Mouse (Mus musculus): ENCODE data around the gene Ncapg2. TPM values are rescaled to one million over a fixed set of nuclear protein-coding genes. Genes with fewer than 3 reads are reported as not detected.

The Ncapg2 gene
- 26.1 and 33.8 TPM in 2 replicates for polyA plus RNA-seq (2014; fragmentation: Nextera tagmentation; extraction: Ambion mirVana)

- Histone ChIP-seq H3K9ac (ENCODE audit: low read depth, low read length) (peak within 1 kb of the TSS; percentile 80), H3K9me3 (replicated peaks; ENCODE audit: control insufficient read depth, low read length) (peaks cover 13% of the 10 kb centered on the region), H3K4me1 (ENCODE audit: control insufficient read depth, insufficient read depth, low read length) (peaks cover 9% of the 10 kb centered on the region), H3K27me3 (ENCODE audit: control insufficient read depth, insufficient read depth, low read length) (no peaks in the 10 kb centered on the region), H3K4me3 (ENCODE audit: low read depth, low read length) (peak within 1 kb of the TSS; percentile 63), H3K4me2 (peak within 1 kb of the TSS; percentile 69), H3K27ac (ENCODE audit: low read depth, low read length) (peak within 1 kb of the TSS; percentile 38), H3K36me3 (ENCODE audit: control insufficient read depth, insufficient read depth, low read length) (peaks cover 10% of the 10 kb centered on the region; the same call in 1 of the 2 replicates)
- under 1% methylated on average over 72 of the region's 72 CpGs for WGBS (ENCODE audit: insufficient replicate concordance)
- ATAC-seq (replicated peaks; ENCODE audit: insufficient number of reproducible peaks, low FRiP score, low TSS enrichment), result peak; percentile 99
Observed at GRCm38 (mm10) chr12:116405045-116405835, at the start of gene Ncapg2. Gene Ncapg2 (plus strand): TSS chr12:116405402.

- no peaks in the 10 kb centered on the region for H3K9me3 ChIP-seq (replicated peaks; ENCODE audit: control insufficient read depth, low read length)
- H3K4me3 ChIP-seq (ENCODE audit: low read depth, low read length), result no peak overlapping the region
- H3K9ac ChIP-seq (ENCODE audit: low read depth, low read length), result no peak overlapping the region
- no peak for ATAC-seq (replicated peaks; ENCODE audit: insufficient number of reproducible peaks, low FRiP score, low TSS enrichment)
- H3K4me2 ChIP-seq, result no peak overlapping the region
- no peaks in the 10 kb centered on the region for H3K27me3 ChIP-seq (ENCODE audit: control insufficient read depth, insufficient read depth, low read length)
- H3K27ac ChIP-seq (ENCODE audit: low read depth, low read length), result no peak overlapping the region
- peaks cover 7% of the 10 kb centered on the region; the same call in 1 of the 2 replicates for H3K36me3 ChIP-seq (ENCODE audit: control insufficient read depth, insufficient read depth, low read length)
- no peaks in the 10 kb centered on the region for H3K4me1 ChIP-seq (ENCODE audit: control insufficient read depth, insufficient read depth, low read length)
Observed at GRCm38 (mm10) chr12:116362091-116362490, 43.1 kb upstream of the Ncapg2 start.

- H3K27ac ChIP-seq (ENCODE audit: low read depth, low read length), result no peak overlapping the region
- H3K9me3 ChIP-seq (replicated peaks; ENCODE audit: control insufficient read depth, low read length), result no peaks in the 10 kb centered on the region
- no peak overlapping the region for H3K4me3 ChIP-seq (ENCODE audit: low read depth, low read length)
- no peak for ATAC-seq (replicated peaks; ENCODE audit: insufficient number of reproducible peaks, low FRiP score, low TSS enrichment)
- H3K4me1 ChIP-seq (ENCODE audit: control insufficient read depth, insufficient read depth, low read length), result no peaks in the 10 kb centered on the region
- WGBS (ENCODE audit: insufficient replicate concordance), result 96% methylated on average over 3 of the region's 3 CpGs
- H3K4me2 ChIP-seq, result no peak overlapping the region
- no peaks in the 10 kb centered on the region for H3K27me3 ChIP-seq (ENCODE audit: control insufficient read depth, insufficient read depth, low read length)
- H3K36me3 ChIP-seq (ENCODE audit: control insufficient read depth, insufficient read depth, low read length), result peaks cover 7% of the 10 kb centered on the region; the same call in 1 of the 2 replicates
- no peak overlapping the region for H3K9ac ChIP-seq (ENCODE audit: low read depth, low read length)
Observed at GRCm38 (mm10) chr12:116366900-116367299, 38.3 kb upstream of the Ncapg2 start.

GRCm38 (mm10) chr12:116367346-116367745 is 37.9 kb upstream of the Ncapg2 start:
- no peaks in the 10 kb centered on the region for H3K9me3 ChIP-seq (replicated peaks; ENCODE audit: control insufficient read depth, low read length)
- no peaks in the 10 kb centered on the region for H3K4me1 ChIP-seq (ENCODE audit: control insufficient read depth, insufficient read depth, low read length)
- no peaks in the 10 kb centered on the region for H3K27me3 ChIP-seq (ENCODE audit: control insufficient read depth, insufficient read depth, low read length)
- no peak overlapping the region for H3K9ac ChIP-seq (ENCODE audit: low read depth, low read length)
- H3K4me3 ChIP-seq (ENCODE audit: low read depth, low read length), result no peak overlapping the region
- no peak overlapping the region for H3K27ac ChIP-seq (ENCODE audit: low read depth, low read length)
- no peak for ATAC-seq (replicated peaks; ENCODE audit: insufficient number of reproducible peaks, low FRiP score, low TSS enrichment)
- H3K36me3 ChIP-seq (ENCODE audit: control insufficient read depth, insufficient read depth, low read length), result peaks cover 7% of the 10 kb centered on the region; the same call in 1 of the 2 replicates
- no peak overlapping the region for H3K4me2 ChIP-seq
- WGBS (ENCODE audit: insufficient replicate concordance), result 87% methylated on average over 2 of the region's 2 CpGs

GRCm38 (mm10) chr12:116368857-116369256 is 36.3 kb upstream of the Ncapg2 start:
- no peak for ATAC-seq (replicated peaks; ENCODE audit: insufficient number of reproducible peaks, low FRiP score, low TSS enrichment)
- Histone ChIP-seq H3K4me3 (ENCODE audit: low read depth, low read length) (no peak overlapping the region), H3K9ac (ENCODE audit: low read depth, low read length) (no peak overlapping the region), H3K9me3 (replicated peaks; ENCODE audit: control insufficient read depth, low read length) (no peaks in the 10 kb centered on the region), H3K27me3 (ENCODE audit: control insufficient read depth, insufficient read depth, low read length) (no peaks in the 10 kb centered on the region), H3K4me2 (no peak overlapping the region), H3K4me1 (ENCODE audit: control insufficient read depth, insufficient read depth, low read length) (no peaks in the 10 kb centered on the region), H3K27ac (ENCODE audit: low read depth, low read length) (no peak overlapping the region), H3K36me3 (ENCODE audit: control insufficient read depth, insufficient read depth, low read length) (peaks cover 6% of the 10 kb centered on the region)
- WGBS (ENCODE audit: insufficient replicate concordance), result 84% methylated on average over 2 of the region's 2 CpGs

GRCm38 (mm10) chr12:116383101-116383500 is 22.1 kb upstream of the Ncapg2 start:
- Histone ChIP-seq H3K4me3 (ENCODE audit: low read depth, low read length) (no peak overlapping the region), H3K4me1 (ENCODE audit: control insufficient read depth, insufficient read depth, low read length) (no peaks in the 10 kb centered on the region), H3K9ac (ENCODE audit: low read depth, low read length) (no peak overlapping the region), H3K9me3 (replicated peaks; ENCODE audit: control insufficient read depth, low read length) (no peaks in the 10 kb centered on the region), H3K4me2 (no peak overlapping the region), H3K36me3 (ENCODE audit: control insufficient read depth, insufficient read depth, low read length) (peaks cover 3% of the 10 kb centered on the region; the same call in 1 of the 2 replicates), H3K27ac (ENCODE audit: low read depth, low read length) (no peak overlapping the region), H3K27me3 (ENCODE audit: control insufficient read depth, insufficient read depth, low read length) (no peaks in the 10 kb centered on the region)
- ATAC-seq (replicated peaks; ENCODE audit: insufficient number of reproducible peaks, low FRiP score, low TSS enrichment), result no peak
- 79% methylated on average over 2 of the region's 2 CpGs for WGBS (ENCODE audit: insufficient replicate concordance)

- Histone ChIP-seq H3K9me3 (replicated peaks; ENCODE audit: control insufficient read depth, low read length) (no peaks in the 10 kb centered on the region), H3K4me1 (ENCODE audit: control insufficient read depth, insufficient read depth, low read length) (no peaks in the 10 kb centered on the region), H3K27me3 (ENCODE audit: control insufficient read depth, insufficient read depth, low read length) (no peaks in the 10 kb centered on the region), H3K36me3 (ENCODE audit: control insufficient read depth, insufficient read depth, low read length) (peaks cover 3% of the 10 kb centered on the region; the same call in 1 of the 2 replicates), H3K4me2 (no peak overlapping the region), H3K27ac (ENCODE audit: low read depth, low read length) (no peak overlapping the region), H3K9ac (ENCODE audit: low read depth, low read length) (no peak overlapping the region), H3K4me3 (ENCODE audit: low read depth, low read length) (no peak overlapping the region)
- ATAC-seq (replicated peaks; ENCODE audit: insufficient number of reproducible peaks, low FRiP score, low TSS enrichment), result no peak
Observed at GRCm38 (mm10) chr12:116383995-116384394, 21.2 kb upstream of the Ncapg2 start.

GRCm38 (mm10) chr12:116386802-116387201 is 18.4 kb upstream of the Ncapg2 start:
- no peak for ATAC-seq (replicated peaks; ENCODE audit: insufficient number of reproducible peaks, low FRiP score, low TSS enrichment)
- Histone ChIP-seq H3K4me1 (ENCODE audit: control insufficient read depth, insufficient read depth, low read length) (no peaks in the 10 kb centered on the region), H3K9ac (ENCODE audit: low read depth, low read length) (no peak overlapping the region), H3K36me3 (ENCODE audit: control insufficient read depth, insufficient read depth, low read length) (no peaks in the 10 kb centered on the region), H3K27ac (ENCODE audit: low read depth, low read length) (no peak overlapping the region), H3K4me3 (ENCODE audit: low read depth, low read length) (no peak overlapping the region), H3K27me3 (ENCODE audit: control insufficient read depth, insufficient read depth, low read length) (no peaks in the 10 kb centered on the region), H3K9me3 (replicated peaks; ENCODE audit: control insufficient read depth, low read length) (no peaks in the 10 kb centered on the region), H3K4me2 (no peak overlapping the region)
- 81% methylated on average over 1 of the region's 1 CpGs for WGBS (ENCODE audit: insufficient replicate concordance)

GRCm38 (mm10) chr12:116389868-116390267 is 15.3 kb upstream of the Ncapg2 start:
- peak overlapping the region; percentile 50; the same call in 1 of the 2 replicates for H3K27ac ChIP-seq (ENCODE audit: low read depth, low read length)
- no peaks in the 10 kb centered on the region for H3K36me3 ChIP-seq (ENCODE audit: control insufficient read depth, insufficient read depth, low read length)
- 21% methylated on average over 1 of the region's 1 CpGs for WGBS (ENCODE audit: insufficient replicate concordance)
- H3K27me3 ChIP-seq (ENCODE audit: control insufficient read depth, insufficient read depth, low read length), result no peaks in the 10 kb centered on the region
- H3K9ac ChIP-seq (ENCODE audit: low read depth, low read length), result no peak overlapping the region
- H3K9me3 ChIP-seq (replicated peaks; ENCODE audit: control insufficient read depth, low read length), result no peaks in the 10 kb centered on the region
- no peak overlapping the region for H3K4me3 ChIP-seq (ENCODE audit: low read depth, low read length)
- ATAC-seq (replicated peaks; ENCODE audit: insufficient number of reproducible peaks, low FRiP score, low TSS enrichment), result no peak
- no peaks in the 10 kb centered on the region for H3K4me1 ChIP-seq (ENCODE audit: control insufficient read depth, insufficient read depth, low read length)
- no peak overlapping the region for H3K4me2 ChIP-seq

Data from heart, embryonic 11.5 days (tissue).